Mouse (Mus musculus): ENCODE measurements at regions not wholly inside any gene's neighbourhood (a gene's known extent, or its start where the extent isn't known, plus 50 kb on each side); places are given as distances from the start of the nearest gene placed in this dataset.

- H3K79me2 ChIP-seq (ENCODE audit: control insufficient read depth, insufficient read depth), result no peaks in the 10 kb centered on the region
- H3K4me3 ChIP-seq (ENCODE audit: insufficient read depth, poor library complexity, severe bottlenecking), result no peak overlapping the region
- H3K79me3 ChIP-seq (ENCODE audit: low read depth), result no peaks in the 10 kb centered on the region
- no peaks in the 10 kb centered on the region for H3K36me3 ChIP-seq (ENCODE audit: control insufficient read depth, insufficient read depth)
- H3K27me3 ChIP-seq (ENCODE audit: control insufficient read depth, insufficient read depth, insufficient read length), result no peaks in the 10 kb centered on the region
- H3ac ChIP-seq (ENCODE audit: control insufficient read depth, insufficient read length, low read depth), result no peak overlapping the region
- no peak for TF ChIP-seq FOSL1 (IDR thresholded peaks at IDR 0.05; ENCODE audit: insufficient read depth, low read length, poor library complexity, severe bottlenecking)
- no peak for TF ChIP-seq CEBPB (IDR thresholded peaks at IDR 0.05; ENCODE audit: low read depth)
- no peak for TF ChIP-seq CTCF (IDR thresholded peaks at IDR 0.05; ENCODE audit: control insufficient read depth, insufficient read depth, insufficient read length)
- no peak for TF ChIP-seq MAX (IDR thresholded peaks at IDR 0.05)
- no peak for TF ChIP-seq MYOG (IDR thresholded peaks at IDR 0.05; ENCODE audit: control insufficient read depth, extremely low read depth, insufficient read length)
- no peak for TF ChIP-seq MYOD1 (IDR thresholded peaks at IDR 0.05; ENCODE audit: control insufficient read depth, insufficient read length, low read depth)
- no peak for TF ChIP-seq USF1 (IDR thresholded peaks at IDR 0.05; ENCODE audit: low read depth)
Observed at GRCm38 (mm10) chr10:14210445-14210844, 244.6 kb downstream of the Hivep2 start.

- H3K4me3 ChIP-seq (ENCODE audit: insufficient read depth, poor library complexity, severe bottlenecking), result no peak overlapping the region
- H3K79me2 ChIP-seq (ENCODE audit: control insufficient read depth, insufficient read depth), result no peaks in the 10 kb centered on the region
- H3ac ChIP-seq (ENCODE audit: control insufficient read depth, insufficient read length, low read depth), result no peak overlapping the region
- no peaks in the 10 kb centered on the region for H3K36me3 ChIP-seq (ENCODE audit: control insufficient read depth, insufficient read depth)
- TF ChIP-seq FOSL1 (IDR thresholded peaks at IDR 0.05; ENCODE audit: insufficient read depth, low read length, poor library complexity, severe bottlenecking), result no peak
- TF ChIP-seq USF1 (IDR thresholded peaks at IDR 0.05; ENCODE audit: low read depth), result no peak
- no peak for TF ChIP-seq MYOG (IDR thresholded peaks at IDR 0.05; ENCODE audit: control insufficient read depth, extremely low read depth, insufficient read length)
- no peak for TF ChIP-seq CTCF (IDR thresholded peaks at IDR 0.05; ENCODE audit: control insufficient read depth, insufficient read depth, insufficient read length)
- no peak for TF ChIP-seq CEBPB (IDR thresholded peaks at IDR 0.05; ENCODE audit: low read depth)
- TF ChIP-seq MYOD1 (IDR thresholded peaks at IDR 0.05; ENCODE audit: control insufficient read depth, insufficient read length, low read depth), result no peak
- TF ChIP-seq MAX (IDR thresholded peaks at IDR 0.05), result no peak
- H3K27me3 ChIP-seq (ENCODE audit: control insufficient read depth, insufficient read depth, insufficient read length), result no peaks in the 10 kb centered on the region
- no peaks in the 10 kb centered on the region for H3K79me3 ChIP-seq (ENCODE audit: low read depth)
Observed at GRCm38 (mm10) chr10:14210045-14210444, 244.2 kb downstream of the Hivep2 start.

- H3K79me3 ChIP-seq (ENCODE audit: low read depth), result no peaks in the 10 kb centered on the region
- no peaks in the 10 kb centered on the region for H3K79me2 ChIP-seq (ENCODE audit: control insufficient read depth, insufficient read depth)
- TF ChIP-seq FOSL1 (IDR thresholded peaks at IDR 0.05; ENCODE audit: insufficient read depth, low read length, poor library complexity, severe bottlenecking) (no peak), CTCF (IDR thresholded peaks at IDR 0.05; ENCODE audit: control insufficient read depth, insufficient read depth, insufficient read length) (no peak), MYOG (IDR thresholded peaks at IDR 0.05; ENCODE audit: control insufficient read depth, extremely low read depth, insufficient read length) (no peak), MYOD1 (IDR thresholded peaks at IDR 0.05; ENCODE audit: control insufficient read depth, insufficient read length, low read depth) (no peak), CEBPB (IDR thresholded peaks at IDR 0.05; ENCODE audit: low read depth) (no peak), USF1 (IDR thresholded peaks at IDR 0.05; ENCODE audit: low read depth) (no peak), MAX (IDR thresholded peaks at IDR 0.05) (no peak)
- H3K4me3 ChIP-seq (ENCODE audit: insufficient read depth, poor library complexity, severe bottlenecking), result no peak overlapping the region
- H3ac ChIP-seq (ENCODE audit: control insufficient read depth, insufficient read length, low read depth), result no peak overlapping the region
- no peaks in the 10 kb centered on the region for H3K36me3 ChIP-seq (ENCODE audit: control insufficient read depth, insufficient read depth)
- H3K27me3 ChIP-seq (ENCODE audit: control insufficient read depth, insufficient read depth, insufficient read length), result no peaks in the 10 kb centered on the region
Observed at GRCm38 (mm10) chr10:14208206-14208605, 242.3 kb downstream of the Hivep2 start.

- H3K79me2 ChIP-seq (ENCODE audit: control insufficient read depth, insufficient read depth), result no peaks in the 10 kb centered on the region
- H3K27me3 ChIP-seq (ENCODE audit: control insufficient read depth, insufficient read depth, insufficient read length), result no peaks in the 10 kb centered on the region
- no peaks in the 10 kb centered on the region for H3K36me3 ChIP-seq (ENCODE audit: control insufficient read depth, insufficient read depth)
- H3K4me3 ChIP-seq (ENCODE audit: insufficient read depth, poor library complexity, severe bottlenecking), result no peak overlapping the region
- no peaks in the 10 kb centered on the region for H3K79me3 ChIP-seq (ENCODE audit: low read depth)
- TF ChIP-seq MYOG (IDR thresholded peaks at IDR 0.05; ENCODE audit: control insufficient read depth, extremely low read depth, insufficient read length) (no peak), CTCF (IDR thresholded peaks at IDR 0.05; ENCODE audit: control insufficient read depth, insufficient read depth, insufficient read length) (no peak), MYOD1 (IDR thresholded peaks at IDR 0.05; ENCODE audit: control insufficient read depth, insufficient read length, low read depth) (no peak), CEBPB (IDR thresholded peaks at IDR 0.05; ENCODE audit: low read depth) (no peak), MAX (IDR thresholded peaks at IDR 0.05) (no peak), USF1 (IDR thresholded peaks at IDR 0.05; ENCODE audit: low read depth) (no peak)
- H3ac ChIP-seq (ENCODE audit: control insufficient read depth, insufficient read length, low read depth), result no peak overlapping the region
Observed at GRCm38 (mm10) chr10:14207616-14208015, 241.7 kb downstream of the Hivep2 start.

GRCm38 (mm10) chr10:14207051-14207570, 241.2 kb downstream of the Hivep2 start:
- TF ChIP-seq MYOD1 (IDR thresholded peaks at IDR 0.05; ENCODE audit: control insufficient read depth, insufficient read length, low read depth) (no peak), MAX (IDR thresholded peaks at IDR 0.05) (no peak), FOSL1 (IDR thresholded peaks at IDR 0.05; ENCODE audit: insufficient read depth, low read length, poor library complexity, severe bottlenecking) (no peak), USF1 (IDR thresholded peaks at IDR 0.05; ENCODE audit: low read depth) (no peak), MYOG (IDR thresholded peaks at IDR 0.05; ENCODE audit: control insufficient read depth, extremely low read depth, insufficient read length) (no peak)
- Histone ChIP-seq H3K79me2 (ENCODE audit: control insufficient read depth, insufficient read depth) (no peaks in the 10 kb centered on the region), H3K4me3 (ENCODE audit: insufficient read depth, poor library complexity, severe bottlenecking) (no peak overlapping the region)

More at GRCm38 (mm10) chr10:14207051-14207570, 241.2 kb downstream of the Hivep2 start:
- Histone ChIP-seq H3K36me3 (ENCODE audit: control insufficient read depth, insufficient read depth) (no peaks in the 10 kb centered on the region), H3ac (ENCODE audit: control insufficient read depth, insufficient read length, low read depth) (no peak overlapping the region), H3K27me3 (ENCODE audit: control insufficient read depth, insufficient read depth, insufficient read length) (no peaks in the 10 kb centered on the region), H3K79me3 (ENCODE audit: low read depth) (no peaks in the 10 kb centered on the region)
